Mouse (Mus musculus): ENCODE data around the gene Rgl1. TPM values are rescaled to one million over a fixed set of nuclear protein-coding genes. Genes with fewer than 3 reads are reported as not detected.

The Rgl1 gene
- polyA plus RNA-seq, 1 experiment, result 63.0 TPM

- no peak for DNase-seq (ENCODE audit: extremely low spot score in 1 of 2, low spot score in 1 of 2)
These were observed 174.2 kb downstream of the Rgl1 start for GRCm38 (mm10) chr1:152591746-152592498.

GRCm38 (mm10) chr1:152590321-152590720 lies 175.8 kb downstream of the Rgl1 start:
- no peak for DNase-seq (ENCODE audit: extremely low spot score in 1 of 2, low spot score in 1 of 2)

- DNase-seq (ENCODE audit: extremely low spot score in 1 of 2, low spot score in 1 of 2), result no peak
These were observed 176.7 kb downstream of the Rgl1 start for GRCm38 (mm10) chr1:152589331-152589935.

- no peak for DNase-seq (ENCODE audit: extremely low spot score in 1 of 2, low spot score in 1 of 2)
These were observed 178.7 kb downstream of the Rgl1 start for GRCm38 (mm10) chr1:152587431-152587830.

GRCm38 (mm10) chr1:152585385-152585984 lies 180.7 kb downstream of the Rgl1 start:
- DNase-seq (ENCODE audit: extremely low spot score in 1 of 2, low spot score in 1 of 2), result no peak

GRCm38 (mm10) chr1:152584933-152585332 lies 181.2 kb downstream of the Rgl1 start:
- DNase-seq (ENCODE audit: extremely low spot score in 1 of 2, low spot score in 1 of 2), result no peak

- peak; percentile 9 to 58 for DNase-seq (ENCODE audit: extremely low spot score in 1 of 2, low spot score in 1 of 2)
These were observed 184.8 kb downstream of the Rgl1 start for GRCm38 (mm10) chr1:152581127-152581905.

GRCm38 (mm10) chr1:152578944-152579343 lies 187.2 kb downstream of the Rgl1 start:
- no peak for DNase-seq (ENCODE audit: extremely low spot score in 1 of 2, low spot score in 1 of 2)

- DNase-seq (ENCODE audit: extremely low spot score in 1 of 2, low spot score in 1 of 2), result no peak
These were observed 187.9 kb downstream of the Rgl1 start for GRCm38 (mm10) chr1:152578108-152578721.

- DNase-seq (ENCODE audit: extremely low spot score in 1 of 2, low spot score in 1 of 2), result no peak
These were observed 189.5 kb downstream of the Rgl1 start for GRCm38 (mm10) chr1:152576614-152577144.

GRCm38 (mm10) chr1:152575096-152575495 lies 191.1 kb downstream of the Rgl1 start:
- no peak for DNase-seq (ENCODE audit: extremely low spot score in 1 of 2, low spot score in 1 of 2)

- no peak for DNase-seq (ENCODE audit: extremely low spot score in 1 of 2, low spot score in 1 of 2)
These were observed 192.6 kb downstream of the Rgl1 start for GRCm38 (mm10) chr1:152573470-152574059.

- no peak for DNase-seq (ENCODE audit: extremely low spot score in 1 of 2, low spot score in 1 of 2)
These were observed 193.2 kb downstream of the Rgl1 start for GRCm38 (mm10) chr1:152572755-152573469.

GRCm38 (mm10) chr1:152571340-152571739 lies 194.8 kb downstream of the Rgl1 start:
- DNase-seq (ENCODE audit: extremely low spot score in 1 of 2, low spot score in 1 of 2), result no peak

GRCm38 (mm10) chr1:152570681-152571080 lies 195.5 kb downstream of the Rgl1 start:
- DNase-seq (ENCODE audit: extremely low spot score in 1 of 2, low spot score in 1 of 2), result no peak

- no peak for DNase-seq (ENCODE audit: extremely low spot score in 1 of 2, low spot score in 1 of 2)
These were observed 202.9 kb downstream of the Rgl1 start for GRCm38 (mm10) chr1:152563282-152563681.

GRCm38 (mm10) chr1:152562877-152563276 lies 203.3 kb downstream of the Rgl1 start:
- DNase-seq (ENCODE audit: extremely low spot score in 1 of 2, low spot score in 1 of 2), result no peak

- peak in 1 of 2 experiments; percentile 52 for DNase-seq (ENCODE audit: extremely low spot score in 1 of 2, low spot score in 1 of 2)
These were observed 205.7 kb downstream of the Rgl1 start for GRCm38 (mm10) chr1:152560477-152560876.

- DNase-seq (ENCODE audit: extremely low spot score in 1 of 2, low spot score in 1 of 2), result no peak
These were observed 209.4 kb downstream of the Rgl1 start for GRCm38 (mm10) chr1:152556576-152557281.
